Mouse (Mus musculus) left cerebral cortex, postnatal 10 days (tissue): Measurements from ENCODE around the gene Tbce. TPM values are rescaled to one million over a fixed set of nuclear protein-coding genes. Genes with fewer than 3 reads are reported as not detected.
"Not testable (repeated sequence)": the region's sequence is repeated elsewhere in the genome, so short reads cannot be mapped to it uniquely, and the experiment has no call there.

Source experiments
- DNase-seq, 2 experiments: peaks; one replicate each; pipeline ENCODE4 v3.0.0; 2021 to 2022; ENCODE audit warnings: low spot score in 2 of 2, mixed read lengths in 1 of 2; ENCODE audit errors: extremely low spot score in 1 of 2
- intact Hi-C: fragments of 180-260 bp; cut with DNase I; formaldehyde crosslinking; loops from one replicate; pipeline ENCODE4 v1.15.1; 2025
- total RNA-seq, 2 experiments: library from RNA; stranded (reverse); gene quantifications; 2 replicates each; pipeline ENCODE4 v1.2.3; 2021

The Tbce gene
- total RNA-seq, 2 experiments from 2014 or later, result 69.0 to 69.2 TPM

DNA sequence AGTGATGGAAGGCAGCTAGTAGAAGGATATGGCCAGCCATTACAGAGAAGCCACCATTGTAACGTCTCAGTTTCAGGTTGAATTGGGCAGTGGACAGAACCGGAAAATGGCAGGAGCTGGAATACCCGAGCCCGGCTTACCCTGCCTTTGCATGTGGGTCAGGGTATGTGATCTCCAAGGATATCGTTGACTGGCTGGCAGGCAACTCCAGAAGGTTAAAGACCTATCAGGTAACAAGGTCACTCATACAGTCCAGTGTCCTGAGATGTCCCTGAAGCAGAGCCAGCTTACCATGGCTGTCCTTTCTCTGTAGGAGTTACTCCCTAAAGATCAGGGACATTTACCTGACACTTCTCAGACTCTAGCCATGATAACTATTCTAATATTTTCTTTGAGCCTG is 44.4 kb downstream of the Tbce start:
- DNase-seq, result no peak
- intact Hi-C loops, result no loop called here

DNA sequence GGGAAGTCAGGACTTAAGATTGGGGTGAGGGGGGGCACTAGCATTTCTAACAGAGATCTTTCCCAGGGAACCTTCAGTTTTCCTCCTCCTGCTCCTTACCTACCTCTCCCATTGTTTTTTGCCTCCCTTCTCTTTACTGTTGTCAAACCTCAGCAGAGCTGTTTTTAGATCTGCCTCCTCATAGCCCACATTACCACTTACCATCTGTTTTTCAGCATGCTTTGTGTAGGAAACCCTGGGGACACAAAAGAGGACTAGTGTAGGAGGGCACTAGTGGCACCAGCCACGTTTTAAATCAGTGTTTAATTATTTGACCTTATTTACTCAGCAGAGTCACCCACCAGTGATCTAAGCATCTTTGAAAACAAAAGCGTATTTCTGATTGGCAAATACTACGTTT is 46.4 kb downstream of the Tbce start:
- intact Hi-C loops, result no loop called here

DNA sequence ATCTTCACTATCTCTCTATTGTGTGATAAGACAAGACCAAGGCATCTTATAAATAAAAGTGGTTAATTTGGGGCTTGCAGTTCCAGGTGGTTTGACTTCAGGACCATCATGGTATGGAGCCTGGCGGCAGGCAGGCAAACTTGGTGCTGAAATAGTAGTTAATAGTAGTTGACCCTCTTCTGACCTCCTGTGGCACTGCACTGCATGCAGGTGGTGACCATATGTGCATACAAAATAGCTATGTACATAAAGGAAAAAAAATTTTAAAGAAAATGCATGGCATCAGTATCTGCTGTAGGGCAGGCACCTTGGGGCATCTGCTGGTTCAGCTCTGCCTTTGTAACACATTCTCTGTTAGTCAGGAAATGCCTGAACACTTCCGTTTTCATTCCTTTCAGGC is 49.0 kb downstream of the Tbce start:
- intact Hi-C loops, result no loop called here

More for the DNA sequence above, 46.4 kb downstream of the Tbce start:
- no peak for DNase-seq

DNA sequence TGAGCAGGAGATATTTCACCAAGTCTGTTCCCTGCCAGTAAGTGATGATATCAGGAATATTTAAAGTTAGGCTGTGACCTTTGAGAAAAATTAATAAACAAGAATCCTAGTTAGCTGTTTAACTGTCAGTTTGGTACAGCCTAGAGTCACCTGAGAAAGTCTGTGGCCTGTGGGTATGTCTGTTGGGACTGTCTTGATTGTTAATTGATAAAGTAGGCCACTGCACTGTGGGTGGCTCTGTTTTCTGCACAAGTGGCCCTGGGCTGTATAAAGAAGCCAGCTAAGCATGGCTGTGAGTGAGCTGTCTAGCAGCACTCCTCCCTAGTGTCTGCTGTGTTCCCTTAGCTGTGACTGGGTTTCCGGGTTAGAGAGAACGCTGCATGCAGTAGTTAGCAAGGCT is 50.3 kb downstream of the Tbce start:
- intact Hi-C loops, result no loop called here
- DNase-seq, result no peak

More for the DNA sequence above, 49.0 kb downstream of the Tbce start:
- no peak for DNase-seq

DNA sequence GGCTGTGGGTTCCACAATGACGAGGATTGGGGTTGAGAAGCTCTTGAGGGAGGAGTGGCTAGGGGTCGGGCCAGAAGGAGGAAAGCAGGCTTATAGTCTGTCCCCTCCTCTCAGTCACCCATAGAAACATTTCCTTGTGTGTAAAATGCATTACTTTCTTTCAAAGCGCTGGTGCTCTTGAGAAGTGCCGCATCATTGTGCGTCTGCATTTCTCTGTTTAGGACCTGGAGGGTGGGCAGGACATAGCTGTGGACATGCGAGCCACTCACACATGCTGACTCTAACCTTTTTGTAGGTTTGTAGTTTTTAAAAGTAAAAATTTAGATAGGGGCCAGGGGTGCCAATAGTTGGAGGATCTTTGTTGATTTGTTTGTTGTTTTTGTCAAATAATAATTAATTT is 55.9 kb downstream of the Tbce start:
- intact Hi-C loops, result no loop called here
- no peak for DNase-seq

DNA sequence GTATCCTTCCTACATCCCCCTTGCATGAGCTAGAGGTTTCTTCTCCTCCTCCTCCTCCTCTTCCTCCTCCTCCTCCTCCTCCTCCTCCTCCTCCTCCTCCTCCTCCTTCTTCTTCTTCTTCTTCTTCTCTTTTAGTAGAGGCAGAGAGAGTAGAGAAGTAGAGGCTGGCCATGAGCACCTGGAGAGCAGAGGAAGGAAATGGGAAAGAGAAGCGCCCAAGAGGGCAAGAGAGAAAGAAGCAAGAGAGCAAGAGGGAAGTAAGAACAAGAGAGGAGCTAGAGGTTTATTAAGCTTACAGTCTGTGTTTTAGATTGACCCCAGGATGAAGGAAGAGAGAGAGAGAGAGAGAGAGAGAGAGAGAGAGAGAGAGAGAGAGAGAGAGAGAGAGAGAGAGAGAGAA is 57.6 kb downstream of the Tbce start:
- intact Hi-C loops, DNase-seq: not testable (repeated sequence)

DNA sequence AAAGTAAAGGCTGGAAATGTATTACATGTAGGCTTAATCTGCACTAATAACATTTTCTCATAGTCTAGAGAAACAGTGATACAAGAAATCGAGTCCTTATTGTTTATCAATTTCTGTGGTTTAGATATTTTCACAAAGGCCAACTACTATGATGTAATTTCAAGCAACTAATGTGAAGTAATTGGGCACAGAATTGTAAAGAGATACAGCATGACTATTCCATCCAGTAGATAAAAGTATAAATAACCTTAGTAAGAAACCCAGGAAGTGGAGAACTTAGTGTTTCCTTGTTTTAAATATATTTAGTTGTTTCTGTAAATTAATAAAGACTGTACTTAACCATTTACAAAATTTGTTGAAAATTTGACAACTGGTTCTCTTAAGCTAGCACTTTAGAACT is 69.6 kb downstream of the Tbce start:
- no peak for DNase-seq
- intact Hi-C loops, result no loop called here

DNA sequence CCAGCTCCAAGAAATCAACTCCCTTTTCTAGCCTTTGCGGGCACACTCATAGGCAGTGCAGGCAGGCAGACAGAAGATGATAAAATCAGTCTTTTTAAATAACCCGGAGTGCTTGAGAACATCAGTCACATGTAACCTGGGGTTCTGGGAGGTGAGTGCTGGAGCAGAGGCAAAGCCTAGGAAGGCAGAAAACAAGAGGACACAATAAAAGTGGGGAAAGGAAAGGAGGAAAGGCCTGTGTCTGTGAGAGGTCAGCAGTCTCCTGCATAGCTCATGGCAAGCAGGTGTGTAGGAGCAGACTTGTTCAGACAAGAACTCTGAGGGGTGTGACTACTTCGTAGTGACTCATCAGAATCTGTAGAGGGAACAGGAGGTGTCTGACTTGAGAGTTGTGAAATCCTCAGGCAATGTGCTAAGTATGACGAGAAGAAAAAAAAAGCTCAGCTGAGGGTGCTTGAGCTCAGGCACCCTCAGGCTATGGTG is 70.8 kb downstream of the Tbce start:
- intact Hi-C loops, result no loop called here

DNA sequence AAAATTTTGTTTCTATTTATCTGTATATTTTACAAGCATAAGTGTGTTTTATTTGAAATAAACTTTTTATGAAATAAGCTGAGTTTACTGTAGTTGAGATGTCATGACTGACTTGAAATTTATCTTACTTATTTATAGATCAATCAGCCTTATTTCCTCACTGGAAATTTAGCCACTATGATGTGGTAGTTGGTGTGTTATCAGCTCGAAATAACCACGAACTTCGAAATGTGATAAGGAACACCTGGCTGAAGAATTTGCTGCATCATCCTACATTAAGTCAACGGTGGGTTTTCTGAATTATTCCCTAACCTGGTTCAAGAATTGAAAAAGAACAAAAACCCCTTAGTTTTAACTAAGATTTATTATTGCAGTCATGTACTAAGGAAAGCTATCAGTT is 73.3 kb downstream of the Tbce start:
- no peak for DNase-seq
- intact Hi-C loops, result no loop called here

More for the DNA sequence above, 70.8 kb downstream of the Tbce start:
- DNase-seq, result no peak

DNA sequence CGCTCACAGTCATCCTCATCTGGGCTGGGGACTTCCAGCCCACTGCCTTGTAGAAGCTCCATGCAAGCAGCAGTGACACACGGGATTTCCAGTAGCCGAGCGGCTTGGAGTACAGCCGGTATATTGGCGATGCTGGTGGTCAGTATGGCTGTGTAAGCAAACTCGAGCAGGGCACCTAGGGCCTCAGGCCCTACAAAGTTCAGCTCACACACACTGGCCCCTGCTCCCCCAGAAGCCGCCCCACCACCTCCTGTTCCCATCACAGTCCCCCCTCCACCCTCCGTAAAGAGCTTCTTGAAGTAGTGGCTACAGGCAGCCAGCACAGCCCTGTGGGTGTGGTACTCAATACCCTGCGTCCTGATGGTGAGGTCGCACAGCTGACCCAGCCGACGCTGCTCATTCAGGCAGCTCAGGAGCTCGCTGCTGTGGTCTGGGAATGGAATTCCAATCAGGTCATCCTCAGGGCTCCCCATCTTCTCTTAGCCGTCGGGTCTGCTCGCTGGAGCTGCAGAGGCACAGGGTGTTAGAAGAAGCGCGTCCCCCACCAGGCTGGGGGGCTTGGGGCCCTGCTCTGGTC is 74.0 kb downstream of the Tbce start:
- intact Hi-C loops, result no loop called here
- no peak for DNase-seq

DNA sequence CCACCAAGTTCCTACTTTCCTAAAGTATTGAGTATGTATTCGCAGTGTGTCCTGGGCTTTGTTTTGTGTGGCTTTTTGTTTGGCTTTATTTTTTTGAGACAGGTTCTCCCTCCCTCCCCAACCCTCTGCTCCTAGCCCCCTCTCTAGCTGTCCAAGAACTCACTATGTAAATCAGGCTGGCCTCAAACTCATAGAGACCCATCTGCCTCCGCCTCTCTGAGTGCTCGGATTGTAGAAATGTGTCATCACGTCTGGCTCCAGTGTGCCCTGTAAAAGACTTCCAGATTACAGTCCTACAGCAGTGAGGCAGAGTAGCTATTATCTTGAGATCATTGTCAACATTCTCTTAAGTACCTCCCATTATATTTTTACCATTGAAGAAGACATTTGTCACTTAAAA is 78.4 kb downstream of the Tbce start:
- intact Hi-C loops, result no loop called here
- no peak for DNase-seq

DNA sequence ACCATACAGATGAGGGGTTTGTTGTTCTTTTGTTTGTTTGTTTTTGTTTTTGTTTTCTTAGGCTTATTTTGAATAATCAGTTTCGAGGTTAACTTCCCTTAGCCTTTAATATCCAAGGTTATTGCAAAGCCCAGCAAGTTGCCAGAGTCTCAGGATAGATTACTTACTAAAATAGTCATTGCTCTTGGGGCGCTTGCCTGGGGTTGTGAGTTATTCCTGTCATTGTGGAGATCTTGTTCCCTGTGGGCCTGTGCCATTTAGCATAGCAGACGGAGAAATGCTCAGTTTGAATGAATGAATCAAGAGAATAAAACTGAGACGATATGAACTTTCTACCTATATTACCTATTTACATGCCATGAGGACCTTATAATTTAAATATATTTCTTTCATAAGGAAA is 79.2 kb downstream of the Tbce start:
- intact Hi-C loops, result no loop called here
- DNase-seq, result no peak

DNA sequence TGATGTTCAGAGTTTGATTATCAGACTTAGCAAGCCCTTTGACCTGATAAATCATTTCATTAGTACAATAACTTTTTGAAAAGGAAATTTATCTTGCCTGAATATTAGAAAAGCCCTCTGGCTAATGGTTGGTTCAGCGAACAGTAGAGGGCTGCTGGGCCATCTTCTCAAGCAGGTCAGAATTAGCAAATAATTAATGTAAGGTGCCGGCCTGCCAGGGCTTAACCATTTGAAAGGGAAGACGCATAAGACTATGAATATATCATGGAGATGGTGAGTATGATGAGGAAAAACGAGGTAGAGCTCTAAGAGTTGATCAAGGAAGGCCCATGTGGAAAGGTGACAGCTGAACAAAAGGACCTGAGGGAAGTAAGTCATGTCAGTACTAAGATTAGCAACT is 82.8 kb downstream of the Tbce start:
- DNase-seq, result no peak
- intact Hi-C loops, result no loop called here

DNA sequence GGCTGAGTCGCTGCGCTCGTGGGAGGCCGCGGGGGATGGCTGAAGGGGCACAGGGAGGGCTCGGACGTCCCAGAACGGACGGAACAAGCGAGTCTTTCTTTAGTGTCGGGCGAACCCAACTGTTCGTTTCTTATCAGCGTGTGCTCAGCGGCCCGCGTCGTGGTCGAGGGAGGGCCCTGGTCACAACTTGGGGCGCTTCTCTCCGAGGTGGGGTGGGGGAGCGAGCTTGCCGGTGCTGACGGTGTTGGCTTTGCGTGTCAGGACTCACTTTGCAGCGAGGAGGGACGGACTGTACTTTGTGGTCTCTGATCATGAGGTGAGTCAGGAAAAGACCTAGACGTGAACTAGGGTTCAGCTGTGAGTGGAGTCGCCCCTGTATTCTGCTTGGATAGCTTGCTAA is 84.5 kb downstream of the Tbce start:
- intact Hi-C loops, result no loop called here
- peak in 1 of 2 experiments; percentile 66 for DNase-seq

DNA sequence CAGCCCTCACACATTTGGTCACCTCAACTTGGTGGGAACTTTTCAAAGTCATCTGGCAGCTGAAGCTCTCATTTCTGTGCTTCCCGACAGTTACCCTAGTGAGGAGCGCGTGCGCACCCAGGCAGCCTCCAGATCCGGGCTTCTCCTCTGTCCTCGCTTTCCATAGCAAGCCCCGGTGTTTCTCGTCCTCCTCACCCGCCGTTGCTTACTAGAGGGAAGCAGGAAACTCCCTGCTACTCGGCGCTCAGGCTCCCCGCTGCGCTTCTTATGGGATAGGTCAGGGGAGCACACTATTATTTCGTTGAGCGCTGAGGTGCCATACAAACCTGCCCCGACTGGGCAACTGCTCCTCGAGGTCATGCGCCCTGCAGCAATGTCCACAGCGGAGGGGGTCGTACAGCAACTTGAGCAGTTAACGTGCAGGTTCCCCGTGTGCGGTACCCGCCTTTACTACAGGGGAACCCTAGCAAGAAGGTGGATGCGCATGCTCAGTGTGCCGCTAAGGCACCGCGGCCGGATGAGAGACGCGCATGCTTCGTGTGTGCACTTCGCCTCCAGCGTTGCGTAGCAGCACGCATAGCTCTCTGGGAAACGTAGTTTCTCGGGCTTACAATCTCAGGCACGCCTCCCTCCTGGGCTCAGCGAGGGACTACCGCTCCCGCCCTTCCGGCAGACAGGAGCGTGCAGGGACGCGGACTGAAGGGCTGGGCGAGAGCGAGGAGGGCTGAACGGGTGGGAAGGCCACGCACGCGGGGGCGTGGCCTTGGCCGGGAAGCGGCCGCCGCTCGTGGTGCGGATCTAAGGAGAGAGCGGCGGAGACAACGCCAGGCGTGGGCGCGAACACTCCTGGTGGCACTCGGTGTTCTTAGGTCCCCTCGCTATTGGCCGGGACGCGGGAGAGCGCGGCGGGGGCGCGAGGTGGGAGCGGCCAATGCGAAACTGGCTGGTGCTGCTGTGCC is 85.3 kb downstream of the Tbce start, which contains the start of gene B3galnt2:
Gene B3galnt2 (plus strand): TSS at position 596 of the 959 bp plus-strand sequence.
- peak; percentile 96 for DNase-seq
- intact Hi-C loops, result no loop called here

Other genes with a start within 250 kb of the Tbce start
- gene B3galnt2, start 85.2 kb downstream of the Tbce start, total RNA-seq, result 10 to 100 TPM; 14.6 to 15.3 TPM
- 10 to 100 TPM; 41.6 to 46.0 TPM for gene Arid4b, start 23.6 kb upstream of the Tbce start, total RNA-seq
- 10 to 100 TPM; 55.6 to 65.0 TPM for gene Ggps1, start 23.9 kb upstream of the Tbce start, total RNA-seq